Mouse (Mus musculus) ovary, postnatal 36 days (tissue): Measurements from ENCODE around the gene Scrn1.

Experiments used
- DNase-seq: peaks from one replicate; pipeline ENCODE4 v3.0.0; 2022; ENCODE audit warnings: low spot score, mixed read lengths

The Scrn1 gene

GRCm38 (mm10) chr6:54565665-54566545 is at the start of gene Scrn1:
Gene Scrn1, minus strand, starts transcription at chr6:54566489.
- DNase-seq, result peak; percentile 57

GRCm38 (mm10) chr6:54606241-54606640 is 40.0 kb upstream of the Scrn1 start:
- peak; percentile 30 for DNase-seq

GRCm38 (mm10) chr6:54604001-54604715 is 37.9 kb upstream of the Scrn1 start:
- no peak for DNase-seq

GRCm38 (mm10) chr6:54602891-54603290 is 36.6 kb upstream of the Scrn1 start:
- no peak for DNase-seq

- no peak for DNase-seq
Observed at GRCm38 (mm10) chr6:54600681-54601347, 34.5 kb upstream of the Scrn1 start.

GRCm38 (mm10) chr6:54597711-54598110 is 31.4 kb upstream of the Scrn1 start:
- DNase-seq, result no peak

GRCm38 (mm10) chr6:54597208-54597607 is 30.9 kb upstream of the Scrn1 start, which contains the start of gene Fkbp14:
Gene Fkbp14, minus strand, starts transcription at chr6:54597308.
- no peak for DNase-seq

GRCm38 (mm10) chr6:54595330-54595878 is 29.1 kb upstream of the Scrn1 start:
- no peak for DNase-seq

GRCm38 (mm10) chr6:54594469-54595329 is 28.4 kb upstream of the Scrn1 start, which contains the start of gene Plekha8:
Gene Plekha8, plus strand, starts transcription at chr6:54595111.
- peak; percentile 95 for DNase-seq

- DNase-seq, result no peak
Observed at GRCm38 (mm10) chr6:54593766-54594468, 27.6 kb upstream of the Scrn1 start.

GRCm38 (mm10) chr6:54592938-54593535 is 26.7 kb upstream of the Scrn1 start:
- DNase-seq, result peak; percentile 91

- no peak for DNase-seq
Observed at GRCm38 (mm10) chr6:54591778-54592177, 25.5 kb upstream of the Scrn1 start.

- DNase-seq, result no peak
Observed at GRCm38 (mm10) chr6:54590691-54591090, 24.4 kb upstream of the Scrn1 start.

GRCm38 (mm10) chr6:54588212-54588611 is 21.9 kb upstream of the Scrn1 start:
- no peak for DNase-seq

GRCm38 (mm10) chr6:54587683-54588082 is 21.4 kb upstream of the Scrn1 start:
- no peak for DNase-seq

GRCm38 (mm10) chr6:54586911-54587310 is 20.6 kb upstream of the Scrn1 start:
- DNase-seq, result no peak

GRCm38 (mm10) chr6:54586175-54586574 is 19.9 kb upstream of the Scrn1 start:
- no peak for DNase-seq

GRCm38 (mm10) chr6:54573218-54573955 is 7.1 kb upstream of the Scrn1 start:
- peak; percentile 28 for DNase-seq

GRCm38 (mm10) chr6:54569776-54570175 is 3.5 kb upstream of the Scrn1 start:
- no peak for DNase-seq
